Mouse (Mus musculus) Patski (cell line): Measurements from ENCODE around the gene Rab43. TPM values are rescaled to one million over a fixed set of nuclear protein-coding genes. Genes with fewer than 3 reads are reported as not detected.

ENCODE experiments used
- ATAC-seq: fragments of 100-300 bp; one replicate; pipeline ENCODE4 v1.8.0; 2021
- CTCF ChIA-PET: fragments of 350-600 bp; sonication (Branson Sonifier 250); formaldehyde crosslinking; loops from one replicate; lab custom pipeline; 2022; ENCODE audit warnings: inconsistent platforms; lab: Charles Lee
- POLR2A ChIA-PET: fragments of 350-600 bp; sonication (Branson Sonifier 250); formaldehyde crosslinking; loops from one replicate; lab custom pipeline; 2022; ENCODE audit warnings: antibody characterized with exemption, inconsistent platforms; lab: Charles Lee
- DNase-seq: peaks from one replicate; pipeline ENCODE4 v3.0.0-alpha.2; 2011; ENCODE audit warnings: low read depth, low spot score
- H3K27me3 ChIP-seq: fragments of 371-371 bp; one replicate; pipeline ENCODE4 v1.5.1; 2021
- CTCF ChIP-seq: fragments of 100-300 bp; IDR thresholded peaks from one replicate; pipeline ENCODE4 v1.5.1; 2021
- in situ Hi-C: fragments of 300-500 bp; cut with MboI; formaldehyde crosslinking; loops from 3 replicates; pipeline ENCODE4 v1.11.1; 2018; ENCODE audit warnings: low pct_unique_long_range_greater_than_20kb, mixed read lengths
- polyA plus RNA-seq: library from polyadenylated mRNA; unstranded; gene quantifications from one replicate; pipeline ENCODE4 v1.2.3, GENCODE M21; 2021

Rab43 gene
- polyA plus RNA-seq, 1 experiment from 2014 or later: 26.7 TPM

GRCm38 (mm10) chr6:87842254-87842653 is 30.3 kb upstream of the Rab43 start:
- in situ Hi-C loops: no loop called here
- ChIA-PET POLR2A (no interaction called here), CTCF (no interaction called here)
- TF ChIP-seq CTCF: no peak
- DNase-seq: no peak
- H3K27me3 ChIP-seq: no peaks in the 10 kb centered on the region
- ATAC-seq: no peak

GRCm38 (mm10) chr6:87841635-87842034 is 29.7 kb upstream of the Rab43 start:
- TF ChIP-seq CTCF: no peak
- DNase-seq (no peak), ATAC-seq (no peak)
- no peaks in the 10 kb centered on the region for H3K27me3 ChIP-seq
- POLR2A ChIA-PET: no interaction called here
- CTCF ChIA-PET: no interaction called here
- in situ Hi-C loops: no loop called here

GRCm38 (mm10) chr6:87839797-87840341 is 27.9 kb upstream of the Rab43 start:
- in situ Hi-C loops: no loop called here
- H3K27me3 ChIP-seq: no peaks in the 10 kb centered on the region
- ATAC-seq (no peak), DNase-seq (no peak)
- TF ChIP-seq CTCF: no peak
- ChIA-PET POLR2A (interaction anchor here (1.2 kb wide), 1 partner anchor 12 kb away, joined by 3 read pairs; no protein-coding TSS in a partner anchor), CTCF (interaction anchor here (1.4 kb wide), 1 partner anchor 48 kb away, joined by 5 read pairs; the partner anchor contains the start of gene Copg1)

- TF ChIP-seq CTCF: peak; percentile 16
These were observed 26.7 kb upstream of the Rab43 start, which contains the start of gene Isy1 for GRCm38 (mm10) chr6:87838551-87839197. Isy1 (minus strand) TSS chr6:87838798.

GRCm38 (mm10) chr6:87835695-87836094 is 23.7 kb upstream of the Rab43 start, which contains the start of gene Gm45140:
Gm45140 (minus strand) TSS chr6:87835795.
- ATAC-seq (no peak), DNase-seq (no peak)
- ChIA-PET CTCF (interaction anchor here (1.1 kb wide), 1 partner anchor 21 kb away, joined by 3 read pairs; no protein-coding TSS in a partner anchor), POLR2A (no interaction called here)
- no peaks in the 10 kb centered on the region for H3K27me3 ChIP-seq
- in situ Hi-C loops: no loop called here
- TF ChIP-seq CTCF: no peak

More at GRCm38 (mm10) chr6:87838551-87839197, 26.7 kb upstream of the Rab43 start, which contains the start of gene Isy1:
- ATAC-seq (peak; percentile 87), DNase-seq (peak; percentile 86)
- in situ Hi-C loops: no loop called here
- ChIA-PET CTCF (no interaction called here), POLR2A (interaction anchor here (0.6 to 1.3 kb wide), 4 partner anchors 11 to 41 kb away, joined by 3 to 5 read pairs (median 3); partner anchors contain the start of gene Rab43)
- no peaks in the 10 kb centered on the region for H3K27me3 ChIP-seq

GRCm38 (mm10) chr6:87820366-87820765 is 8.4 kb upstream of the Rab43 start:
- POLR2A ChIA-PET: interaction anchor here (0.9 kb wide), 1 partner anchor 10 kb away, joined by 3 read pairs; no protein-coding TSS in a partner anchor
- H3K27me3 ChIP-seq: no peaks in the 10 kb centered on the region
- in situ Hi-C loops: no loop called here
- CTCF ChIA-PET: no interaction called here
- no peak for TF ChIP-seq CTCF
- DNase-seq (no peak), ATAC-seq (no peak)

- ChIA-PET POLR2A (no interaction called here), CTCF (no interaction called here)
- ATAC-seq: no peak
These were observed 2.5 kb upstream of the Rab43 start for GRCm38 (mm10) chr6:87814486-87814885.

GRCm38 (mm10) chr6:87812656-87813055 is 692 bp upstream of the Rab43 start:
- no peak for TF ChIP-seq CTCF
- ATAC-seq (no peak), DNase-seq (no peak)
- POLR2A ChIA-PET: no interaction called here
- H3K27me3 ChIP-seq: no peaks in the 10 kb centered on the region
- in situ Hi-C loops: no loop called here
- CTCF ChIA-PET: no interaction called here

More at GRCm38 (mm10) chr6:87814486-87814885, 2.5 kb upstream of the Rab43 start:
- in situ Hi-C loops: no loop called here
- no peak for DNase-seq
- no peaks in the 10 kb centered on the region for H3K27me3 ChIP-seq
- TF ChIP-seq CTCF: no peak

- ChIA-PET POLR2A (interaction anchor here (0.8 to 1.2 kb wide), 3 partner anchors 14 to 33 kb away, joined by 3 read pairs; no protein-coding TSS in a partner anchor), CTCF (interaction anchor here (1.2 kb wide), 1 partner anchor 11 kb away, joined by 4 read pairs; no protein-coding TSS in a partner anchor)
- DNase-seq (no peak), ATAC-seq (peak; percentile 26)
- no peak for TF ChIP-seq CTCF
- in situ Hi-C loops: no loop called here
- no peaks in the 10 kb centered on the region for H3K27me3 ChIP-seq
These were observed 973 bp downstream of the Rab43 start for GRCm38 (mm10) chr6:87810713-87811669.

GRCm38 (mm10) chr6:87810311-87810710 is 1.7 kb downstream of the Rab43 start:
- DNase-seq: no peak
- no peaks in the 10 kb centered on the region for H3K27me3 ChIP-seq
- no peak for ATAC-seq
- POLR2A ChIA-PET: interaction anchor here (1.3 kb wide), 1 partner anchor 13 kb away, joined by 3 read pairs; no protein-coding TSS in a partner anchor
- in situ Hi-C loops: no loop called here
- CTCF ChIA-PET: no interaction called here
- TF ChIP-seq CTCF: no peak
